Mouse (Mus musculus) stomach, postnatal 0 days (tissue): ENCODE measurements around the gene Crot.

Experiments
- CTCF ChIP-seq: IDR thresholded peaks from 2 replicates; pipeline ENCODE4 v1.5.1; 2016; ENCODE audit warnings: antibody characterized with exemption, low read depth, mild to moderate bottlenecking, moderate library complexity
- EP300 ChIP-seq: optimal IDR thresholded peaks from 2 replicates; pipeline ENCODE3; 2016; ENCODE audit warnings: antibody characterized with exemption

DNA sequence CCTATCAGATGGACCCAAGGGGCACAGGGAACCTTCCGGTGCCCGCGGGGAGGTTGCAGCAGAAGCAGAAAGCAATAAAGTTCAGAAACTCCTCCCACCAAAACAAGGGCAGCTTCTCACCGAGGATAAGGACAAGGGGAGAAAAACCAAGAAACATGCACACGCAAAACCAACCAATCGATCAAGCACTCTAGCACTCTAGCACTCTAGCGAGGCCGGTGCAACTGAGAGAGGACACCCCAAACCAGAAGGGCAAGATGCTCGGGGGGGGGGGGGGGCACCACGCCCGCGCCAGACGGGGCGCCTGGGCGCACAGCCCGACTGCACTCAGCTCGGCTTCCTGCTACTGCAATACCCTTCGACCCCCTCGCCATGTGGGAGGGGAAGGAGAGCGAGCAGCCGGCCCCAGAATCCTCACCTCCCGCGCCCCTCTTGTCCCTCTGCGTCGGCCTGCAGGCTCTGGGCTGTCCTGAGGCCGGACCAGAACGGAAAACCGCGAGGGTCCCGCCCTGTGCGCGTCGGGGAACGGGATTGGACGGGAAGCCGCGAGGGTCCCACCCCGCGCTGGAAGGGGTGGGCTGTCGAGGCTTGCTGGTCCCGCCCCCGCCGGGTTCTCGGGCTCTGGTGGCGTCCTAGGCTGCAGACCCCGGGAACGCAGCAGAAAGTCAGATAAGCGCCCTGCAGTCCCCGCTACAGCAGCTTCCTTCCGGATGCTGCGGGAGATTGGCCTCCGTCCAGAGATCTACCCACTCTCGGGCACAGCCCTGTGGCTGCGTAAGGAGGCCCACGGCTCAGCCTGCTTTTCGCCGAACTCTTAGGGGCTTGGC is at the start of gene Crot:
- TF ChIP-seq CTCF (peak; percentile 46), EP300 (no peak)
